Mouse (Mus musculus) gastrocnemius, postnatal 14 days (tissue): ENCODE measurements around the gene Gm38431. TPM values are rescaled to one million over a fixed set of nuclear protein-coding genes. Genes with fewer than 3 reads are reported as not detected.
"Not testable (repeated sequence)": the region's sequence is repeated elsewhere in the genome, so short reads cannot be mapped to it uniquely, and the experiment has no call there.

ENCODE experiments used
- DNase-seq: peaks from one replicate; pipeline ENCODE4 v3.0.0; 2021; ENCODE audit warnings: mixed read lengths
- intact Hi-C: fragments of 180-260 bp; cut with DNase I; formaldehyde crosslinking; loops from one replicate; pipeline ENCODE4 v1.15.1; 2025; ENCODE audit warnings: low total_unique reads
- total RNA-seq, 2 experiments: library from RNA; stranded (reverse); gene quantifications; 2 replicates each; pipeline ENCODE4 v1.2.3; 2021

Gene Gm38431
- total RNA-seq, 2 experiments from 2014 or later = 0.92 to 1.1 TPM

- no peak for DNase-seq
- intact Hi-C loops = no loop called here
Measured at GRCm38 (mm10) chr9:21062928-21063327, 28.9 kb downstream of the Gm38431 start.

- no peak for DNase-seq
- intact Hi-C loops = no loop called here
Measured at GRCm38 (mm10) chr9:21051578-21051977, 40.2 kb downstream of the Gm38431 start.

GRCm38 (mm10) chr9:21045235-21045634, 46.6 kb downstream of the Gm38431 start:
- no peak for DNase-seq
- intact Hi-C loops = no loop called here

- DNase-seq, intact Hi-C loops: not testable (repeated sequence)
Measured at GRCm38 (mm10) chr9:21044785-21045184, 47.0 kb downstream of the Gm38431 start.

GRCm38 (mm10) chr9:21043563-21043962, 48.2 kb downstream of the Gm38431 start:
- DNase-seq = no peak
- intact Hi-C loops = no loop called here

GRCm38 (mm10) chr9:21041308-21041707, 50.5 kb downstream of the Gm38431 start:
- DNase-seq = no peak
- intact Hi-C loops = no loop called here

- intact Hi-C loops = no loop called here
- DNase-seq = no peak
Measured at GRCm38 (mm10) chr9:21039779-21040178, 52.0 kb downstream of the Gm38431 start.

GRCm38 (mm10) chr9:21037481-21037891, 54.3 kb downstream of the Gm38431 start:
- DNase-seq = peak; percentile 25
- intact Hi-C loops = no loop called here

- intact Hi-C loops = no loop called here
- DNase-seq = peak; percentile 5
Measured at GRCm38 (mm10) chr9:21036666-21037065, 55.1 kb downstream of the Gm38431 start.

- DNase-seq = no peak
- intact Hi-C loops = no loop called here
Measured at GRCm38 (mm10) chr9:21036161-21036560, 55.6 kb downstream of the Gm38431 start.

GRCm38 (mm10) chr9:21035586-21035985, 56.2 kb downstream of the Gm38431 start:
- intact Hi-C loops = no loop called here
- DNase-seq = no peak

GRCm38 (mm10) chr9:21034481-21035085, 57.2 kb downstream of the Gm38431 start:
- intact Hi-C loops = loop anchor here (5.0 kb wide), 1 partner anchor 103 kb away; no protein-coding TSS in a partner anchor
- DNase-seq = no peak

GRCm38 (mm10) chr9:21033136-21033535, 58.7 kb downstream of the Gm38431 start:
- intact Hi-C loops = loop anchor here (5.0 kb wide), 1 partner anchor 104 kb away; no protein-coding TSS in a partner anchor
- DNase-seq = peak; percentile 85

- intact Hi-C loops = loop anchor here (5.0 kb wide), 1 partner anchor 105 kb away; no protein-coding TSS in a partner anchor
- DNase-seq = no peak
Measured at GRCm38 (mm10) chr9:21032491-21032890, 59.3 kb downstream of the Gm38431 start.

GRCm38 (mm10) chr9:21031896-21032351, 59.9 kb downstream of the Gm38431 start, which contains the start of gene Icam5:
Gene Icam5 (plus strand): TSS chr9:21032073.
- peak; percentile 23 for DNase-seq
- intact Hi-C loops = loop anchor here (5.0 kb wide), 1 partner anchor 105 kb away; no protein-coding TSS in a partner anchor

- intact Hi-C loops = loop anchor here (5.0 kb wide), 1 partner anchor 106 kb away; no protein-coding TSS in a partner anchor
- peak; percentile 75 for DNase-seq
Measured at GRCm38 (mm10) chr9:21031251-21031895, 60.4 kb downstream of the Gm38431 start.

- intact Hi-C loops = loop anchor here (5.0 kb wide), 1 partner anchor 106 kb away; no protein-coding TSS in a partner anchor
Measured at GRCm38 (mm10) chr9:21030781-21031250, 61.0 kb downstream of the Gm38431 start.

GRCm38 (mm10) chr9:21030055-21030600, 61.7 kb downstream of the Gm38431 start:
- DNase-seq = peak; percentile 11
- intact Hi-C loops = loop anchor here (5.0 kb wide), 1 partner anchor 107 kb away; no protein-coding TSS in a partner anchor

More at GRCm38 (mm10) chr9:21030781-21031250, 61.0 kb downstream of the Gm38431 start:
- DNase-seq = peak; percentile 87

GRCm38 (mm10) chr9:21029291-21030054, 62.3 kb downstream of the Gm38431 start, which contains the start of gene Icam4:
Gene Icam4 (plus strand): TSS chr9:21029373.
- intact Hi-C loops = loop anchor here (5.0 kb wide), 1 partner anchor 108 kb away; no protein-coding TSS in a partner anchor
- peak; percentile 85 for DNase-seq
